Mouse (Mus musculus) hindbrain, embryonic 11.5 days (tissue): ENCODE measurements around the gene Fermt3. TPM values are rescaled to one million over a fixed set of nuclear protein-coding genes. Genes with fewer than 3 reads are reported as not detected.
"Not testable (repeated sequence)": the region's sequence is repeated elsewhere in the genome, so short reads cannot be mapped to it uniquely, and the experiment has no call there.

Source experiments
- ATAC-seq: fragments of 200-750 bp; cut with Nextera tagmentation; 2 replicates; pipeline ENCODE4 v1.8.0; 2017; ENCODE audit warnings: mild to moderate bottlenecking, moderate TSS enrichment, moderate library complexity; ENCODE audit not compliant: low FRiP score
- DNase-seq: peaks from one replicate; pipeline ENCODE4 v3.0.0-alpha.2; 2015; ENCODE audit warnings: low spot score
- H3K27ac ChIP-seq: fragments of 300-500 bp; sonication (generic); 2 replicates; pipeline ENCODE4 v1.5.1; 2014; ENCODE audit warnings: mild to moderate bottlenecking, low read depth, low read length
- H3K27me3 ChIP-seq: fragments of 300-500 bp; sonication (generic); 2 replicates; pipeline ENCODE4 v1.6.1; 2014; ENCODE audit warnings: mild to moderate bottlenecking, low read length, moderate library complexity, mixed read lengths; ENCODE audit not compliant: control insufficient read depth, insufficient read depth
- H3K36me3 ChIP-seq: fragments of 300-500 bp; sonication (generic); 2 replicates; pipeline ENCODE4 v1.6.1; 2014; ENCODE audit warnings: mild to moderate bottlenecking, low read length, moderate library complexity, mixed read lengths; ENCODE audit not compliant: control insufficient read depth, insufficient read depth
- H3K4me1 ChIP-seq: fragments of 300-500 bp; sonication (generic); replicated peaks from 2 replicates; pipeline ENCODE4 v1.6.1; 2014; ENCODE audit warnings: low read length, mixed read lengths; ENCODE audit not compliant: control insufficient read depth, insufficient read depth
- H3K4me2 ChIP-seq: fragments of 300-500 bp; sonication (generic); replicated peaks from 2 replicates; pipeline ENCODE4 v1.6.1; 2014; ENCODE audit warnings: mild to moderate bottlenecking, low read depth, low read length
- H3K4me3 ChIP-seq: fragments of 300-500 bp; sonication (generic); 2 replicates; pipeline ENCODE4 v1.5.1; 2014; ENCODE audit warnings: low read depth, low read length
- H3K9ac ChIP-seq: fragments of 300-500 bp; sonication (generic); 2 replicates; pipeline ENCODE4 v1.6.1; 2014; ENCODE audit warnings: low read depth, low read length
- H3K9me3 ChIP-seq: fragments of 300-500 bp; sonication (generic); 2 replicates; pipeline ENCODE4 v1.6.1; 2016; ENCODE audit warnings: low read length; ENCODE audit not compliant: control insufficient read depth
- WGBS: fragments of 180-500 bp; shearing (Covaris S2); extraction: QIAGEN DNeasy Blood & Tissue Kit; methylation state at CpG from one replicate; pipeline ENCODE4 v1.1.7; 2014; 5-methylcytosine and 5-hydroxymethylcytosine counted together
- polyA plus RNA-seq: library from polyadenylated mRNA; unstranded; fragments of >200 nt; fragmentation: Nextera tagmentation; extraction: Ambion mirVana; gene quantifications from 2 replicates; pipeline ENCODE4 v1.2.1, GENCODE M21; 2014

Gene Fermt3
- polyA plus RNA-seq, 1 experiment from 2014 or later, result 7.6 TPM

DNA sequence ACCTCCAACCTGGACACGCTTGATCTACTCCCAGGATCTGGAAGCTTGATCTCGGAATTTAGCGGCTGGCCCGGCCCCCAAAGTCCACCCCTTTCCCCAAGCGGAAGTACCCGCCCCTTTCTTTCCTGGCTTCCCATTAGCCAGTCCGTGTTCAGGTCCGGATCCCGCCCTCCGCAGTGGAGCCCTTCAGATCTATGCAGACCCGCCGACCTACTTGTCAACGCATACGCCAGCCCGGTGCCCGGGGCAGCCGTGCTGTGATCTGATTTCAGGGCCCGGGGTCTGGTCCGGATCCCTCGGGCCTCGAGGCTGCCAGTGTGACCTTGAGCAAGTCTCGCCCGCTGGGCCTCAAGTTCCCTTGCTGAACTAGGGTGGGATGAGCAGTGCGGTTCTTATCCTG lies 23.3 kb downstream of the Fermt3 start, which contains the start of the genes Nudt22 and Trpt1:
Gene Nudt22, minus strand, starts transcription at position 112 of the 400 bp plus-strand sequence.
Gene Trpt1, plus strand, starts transcription at position 126 of the 400 bp plus-strand sequence.
- 1% methylated on average over 24 of the region's 24 CpGs for WGBS
- Histone ChIP-seq H3K36me3 (0 out of 2 replicates have a peak, but pooled peaks cover 4% of the 10 kb centered on the region), H3K4me1 (peaks cover 10% of the 10 kb centered on the region), H3K27me3 (no peaks in the 10 kb centered on the region), H3K9ac (peak within 1 kb of the TSS; percentile 71), H3K27ac (0 out of 2 replicates have a peak within 1 kb of the TSS, but pooled peaks have one; percentile 45), H3K9me3 (no peaks in the 10 kb centered on the region), H3K4me3 (peak within 1 kb of the TSS; percentile 52), H3K4me2 (peak within 1 kb of the TSS; percentile 78)
- DNase-seq, result peak; percentile 87
- peak; percentile 72 for ATAC-seq

- Histone ChIP-seq H3K4me2 (peak overlapping the region; percentile 78), H3K4me3 (peak overlapping the region; percentile 52), H3K4me1 (peaks cover 10% of the 10 kb centered on the region), H3K9ac (peak overlapping the region; percentile 61), H3K27ac (no peak overlapping the region), H3K9me3 (no peaks in the 10 kb centered on the region), H3K36me3 (0 out of 2 replicates have a peak, but pooled peaks cover 4% of the 10 kb centered on the region), H3K27me3 (no peaks in the 10 kb centered on the region)
- ATAC-seq, result no peak
- DNase-seq, result no peak
- 49% methylated on average over 21 of the region's 21 CpGs for WGBS
These were observed 23.8 kb downstream of the Fermt3 start for GRCm38 (mm10) chr19:6995255-6995991.

GRCm38 (mm10) chr19:6994489-6994888 lies 24.8 kb downstream of the Fermt3 start:
- no peaks in the 10 kb centered on the region for H3K27me3 ChIP-seq
- H3K4me1 ChIP-seq, result peaks cover 10% of the 10 kb centered on the region
- WGBS, result 86% methylated on average over 8 of the region's 8 CpGs
- H3K9ac ChIP-seq, result no peak overlapping the region
- ATAC-seq, result no peak
- H3K9me3 ChIP-seq, result no peaks in the 10 kb centered on the region
- DNase-seq, result no peak
- 0 out of 2 replicates have a peak overlapping the region, but pooled peaks have one; percentile 78 for H3K4me2 ChIP-seq
- no peak overlapping the region for H3K4me3 ChIP-seq
- H3K36me3 ChIP-seq, result 0 out of 2 replicates have a peak, but pooled peaks cover 1% of the 10 kb centered on the region
- H3K27ac ChIP-seq, result no peak overlapping the region

GRCm38 (mm10) chr19:6994002-6994401 lies 25.3 kb downstream of the Fermt3 start:
- DNase-seq (no peak), ATAC-seq (no peak)
- H3K27me3 ChIP-seq, result no peaks in the 10 kb centered on the region
- no peak overlapping the region for H3K9ac ChIP-seq
- no peaks in the 10 kb centered on the region for H3K9me3 ChIP-seq
- 89% methylated on average over 8 of the region's 8 CpGs for WGBS
- no peak overlapping the region for H3K4me3 ChIP-seq
- H3K36me3 ChIP-seq, result no peaks in the 10 kb centered on the region
- no peak overlapping the region for H3K4me2 ChIP-seq
- H3K4me1 ChIP-seq, result peaks cover 10% of the 10 kb centered on the region
- H3K27ac ChIP-seq, result no peak overlapping the region

- Histone ChIP-seq H3K4me2 (peak overlapping the region; percentile 84), H3K27me3 (no peaks in the 10 kb centered on the region), H3K4me3 (peak overlapping the region; percentile 43), H3K36me3 (no peaks in the 10 kb centered on the region), H3K9ac (peak overlapping the region; percentile 58), H3K27ac (peak overlapping the region; percentile 73), H3K4me1 (peaks cover 10% of the 10 kb centered on the region), H3K9me3 (no peaks in the 10 kb centered on the region)
- 63% methylated on average over 14 of the region's 14 CpGs for WGBS
- DNase-seq (no peak), ATAC-seq (no peak)
These were observed 26.1 kb downstream of the Fermt3 start for GRCm38 (mm10) chr19:6993011-6993770.

GRCm38 (mm10) chr19:6992011-6992858 lies 27.0 kb downstream of the Fermt3 start, which contains the start of gene Dnajc4:
Dnajc4 (minus strand) TSS chr19:6992572.
- peak within 1 kb of the TSS; percentile 73 for H3K27ac ChIP-seq

GRCm38 (mm10) chr19:6991166-6991565 lies 28.1 kb downstream of the Fermt3 start:
- WGBS, result 92% methylated on average over 6 of the region's 6 CpGs
- H3K4me1 ChIP-seq, H3K9ac ChIP-seq: not testable (repeated sequence)

More at GRCm38 (mm10) chr19:6992011-6992858, 27.0 kb downstream of the Fermt3 start, which contains the start of gene Dnajc4:
- Histone ChIP-seq H3K4me2 (peak within 1 kb of the TSS; percentile 84), H3K9me3 (no peaks in the 10 kb centered on the region), H3K4me1 (peaks cover 13% of the 10 kb centered on the region), H3K4me3 (peak within 1 kb of the TSS; percentile 43), H3K27me3 (no peaks in the 10 kb centered on the region), H3K9ac (peak within 1 kb of the TSS; percentile 58), H3K36me3 (no peaks in the 10 kb centered on the region)
- ATAC-seq (peak; percentile 96), DNase-seq (peak; percentile 96)
- 1% methylated on average over 36 of the region's 37 CpGs for WGBS

DNA sequence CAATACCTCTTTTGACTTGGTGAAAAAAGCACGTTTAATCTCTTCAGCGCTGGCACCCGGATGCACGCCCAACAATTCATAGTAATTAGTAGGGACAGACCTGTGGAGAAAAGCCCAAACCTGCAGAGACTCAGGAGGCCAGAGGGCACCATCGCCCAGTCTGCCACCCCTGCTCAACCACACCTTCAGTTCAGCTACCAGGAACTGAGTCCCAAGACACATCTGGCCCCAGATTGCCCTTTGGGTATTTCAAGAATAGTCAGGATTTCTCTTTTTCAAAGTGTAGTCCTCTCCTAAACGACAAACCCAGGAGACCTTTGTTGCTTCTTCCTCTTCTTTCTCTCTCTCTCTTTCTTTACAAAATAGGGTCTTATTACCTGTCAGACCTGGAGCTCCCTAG lies 28.6 kb downstream of the Fermt3 start:
- Histone ChIP-seq H3K9me3 (no peaks in the 10 kb centered on the region), H3K4me1 (peaks cover 7% of the 10 kb centered on the region), H3K27ac (no peak overlapping the region), H3K4me3 (no peak overlapping the region), H3K4me2 (no peak overlapping the region), H3K36me3 (no peaks in the 10 kb centered on the region), H3K9ac (no peak overlapping the region), H3K27me3 (no peaks in the 10 kb centered on the region)
- ATAC-seq (no peak), DNase-seq (no peak)
- 91% methylated on average over 6 of the region's 6 CpGs for WGBS

More at GRCm38 (mm10) chr19:6991166-6991565, 28.1 kb downstream of the Fermt3 start:
- not testable (repeated sequence) for ATAC-seq, H3K4me2 ChIP-seq, H3K27me3 ChIP-seq, H3K9me3 ChIP-seq, H3K4me3 ChIP-seq, DNase-seq, H3K27ac ChIP-seq, H3K36me3 ChIP-seq
